Mouse (Mus musculus) neural tube, embryonic 13.5 days (tissue): Measurements from ENCODE around the gene Mss51. TPM values are rescaled to one million over a fixed set of nuclear protein-coding genes. Genes with fewer than 3 reads are reported as not detected.

Experiments
- ATAC-seq: fragments of 200-750 bp; cut with Nextera tagmentation; 2 replicates; pipeline ENCODE4 v1.8.0; 2017; ENCODE audit warnings: low read depth, mild to moderate bottlenecking, moderate TSS enrichment, moderate library complexity
- H3K27ac ChIP-seq: fragments of 300-500 bp; sonication (generic); replicated peaks from 2 replicates; pipeline ENCODE4 v1.5.1; 2015; ENCODE audit warnings: moderate library complexity, mild to moderate bottlenecking, inconsistent platforms
- H3K27me3 ChIP-seq: fragments of 300-500 bp; sonication (generic); 2 replicates; pipeline ENCODE4 v1.6.1; 2015; ENCODE audit warnings: mild to moderate bottlenecking, inconsistent platforms
- H3K36me3 ChIP-seq: fragments of 300-500 bp; sonication (generic); 2 replicates; pipeline ENCODE4 v1.6.1; 2015; ENCODE audit warnings: mild to moderate bottlenecking, inconsistent platforms
- H3K4me1 ChIP-seq: fragments of 300-500 bp; sonication (generic); replicated peaks from 2 replicates; pipeline ENCODE4 v1.6.1; 2015; ENCODE audit warnings: inconsistent platforms
- H3K4me2 ChIP-seq: fragments of 300-500 bp; sonication (generic); 2 replicates; pipeline ENCODE4 v1.6.1; 2015; ENCODE audit warnings: inconsistent platforms, mild to moderate bottlenecking, moderate library complexity
- H3K4me3 ChIP-seq: fragments of 300-500 bp; sonication (generic); 2 replicates; pipeline ENCODE4 v1.5.1; 2015; ENCODE audit warnings: mild to moderate bottlenecking, inconsistent platforms
- H3K9ac ChIP-seq: fragments of 300-500 bp; sonication (generic); 2 replicates; pipeline ENCODE4 v1.6.1; 2015; ENCODE audit warnings: moderate library complexity, mild to moderate bottlenecking, inconsistent platforms
- H3K9me3 ChIP-seq: fragments of 300-500 bp; sonication (generic); 2 replicates; pipeline ENCODE4 v1.6.1; 2016; ENCODE audit warnings: inconsistent platforms
- WGBS: fragments of 180-500 bp; shearing (Covaris S2); methylation state at CpG from one replicate; pipeline ENCODE4 v1.1.7; 2015; 5-methylcytosine and 5-hydroxymethylcytosine counted together
- polyA plus RNA-seq: library from polyadenylated mRNA; unstranded; fragments of >200 nt; fragmentation: Nextera tagmentation; extraction: Ambion mirVana; gene quantifications from 2 replicates; pipeline ENCODE4 v1.2.1, GENCODE M21; 2015

The Mss51 gene
- polyA plus RNA-seq, 1 experiment from 2014 or later: 0.75 TPM

DNA sequence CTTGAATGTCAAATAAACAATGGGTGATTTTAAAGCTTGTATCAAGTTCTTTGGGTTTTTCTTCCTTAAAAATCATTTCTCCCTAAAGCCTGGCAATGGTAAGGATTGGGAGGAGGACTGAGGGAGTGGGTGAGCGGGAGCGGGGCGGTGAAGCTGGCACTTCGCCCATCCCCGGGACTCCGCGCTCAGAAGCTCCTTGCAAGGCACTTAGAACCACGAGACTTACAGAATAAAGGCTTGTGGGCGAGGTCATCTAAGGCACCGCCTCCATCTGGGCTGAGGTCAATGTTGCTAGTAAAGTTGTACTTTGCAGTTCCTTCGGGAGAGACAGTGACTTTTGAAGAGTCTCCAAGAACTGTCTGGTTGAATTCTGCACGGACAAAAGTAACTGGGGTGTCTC is 49.5 kb downstream of the Mss51 start:
- no peak overlapping the region for H3K4me3 ChIP-seq
- no peak overlapping the region for H3K9ac ChIP-seq
- H3K4me1 ChIP-seq: 0 out of 2 replicates have a peak, but pooled peaks cover 10% of the 10 kb centered on the region
- H3K9me3 ChIP-seq: no peaks in the 10 kb centered on the region
- 61% methylated on average over 12 of the region's 12 CpGs for WGBS
- H3K27me3 ChIP-seq: no peaks in the 10 kb centered on the region
- no peak overlapping the region for H3K4me2 ChIP-seq
- no peak overlapping the region for H3K27ac ChIP-seq
- H3K36me3 ChIP-seq: no peaks in the 10 kb centered on the region
- ATAC-seq: no peak

DNA sequence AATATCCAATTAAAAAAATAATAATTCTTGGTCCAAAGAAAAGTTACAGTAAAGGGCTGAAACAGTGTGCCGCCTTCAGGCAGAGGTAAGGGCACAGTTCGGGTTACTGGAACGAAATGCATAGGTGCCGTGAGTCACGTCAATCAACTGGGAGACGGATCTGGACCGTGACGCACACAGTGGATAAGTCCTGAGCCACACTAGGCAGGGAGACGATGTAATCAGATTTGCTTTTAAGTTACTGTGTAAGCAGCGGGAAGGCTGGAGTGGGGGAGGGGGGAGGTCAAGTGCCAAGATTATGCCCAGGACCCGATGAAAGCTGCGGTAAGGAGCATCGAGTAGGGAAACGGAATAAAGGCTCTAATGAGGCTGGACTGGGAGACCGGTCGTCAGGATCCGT is 54.4 kb downstream of the Mss51 start:
- Histone ChIP-seq H3K9me3 (no peaks in the 10 kb centered on the region), H3K27ac (no peak overlapping the region), H3K27me3 (no peaks in the 10 kb centered on the region), H3K36me3 (no peaks in the 10 kb centered on the region), H3K4me3 (no peak overlapping the region), H3K4me2 (no peak overlapping the region), H3K4me1 (no peaks in the 10 kb centered on the region), H3K9ac (no peak overlapping the region)
- no peak for ATAC-seq
- WGBS: 84% methylated on average over 17 of the region's 17 CpGs

DNA sequence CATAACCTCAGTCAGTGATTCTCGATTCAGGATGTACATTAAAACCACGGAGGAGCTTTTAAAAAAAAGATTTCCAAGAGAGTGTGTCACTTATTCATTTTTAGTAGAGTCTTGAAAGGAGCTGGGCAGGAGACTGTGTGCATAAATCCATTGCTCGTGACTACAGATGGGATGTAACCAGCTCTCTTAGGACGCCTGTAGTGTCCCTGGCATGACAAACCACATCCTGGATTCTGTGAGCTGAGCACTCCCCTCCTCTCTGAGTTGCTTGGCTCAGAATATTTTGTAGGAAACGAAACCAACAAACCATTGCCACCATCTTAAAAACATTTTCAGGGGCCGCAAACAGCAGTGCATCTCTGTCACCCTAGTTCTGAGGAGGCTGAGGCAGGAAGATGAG is 59.7 kb downstream of the Mss51 start:
- ATAC-seq: no peak
- WGBS: 70% methylated on average over 6 of the region's 6 CpGs

More for the DNA sequence above, 59.7 kb downstream of the Mss51 start:
- no peak overlapping the region for H3K4me3 ChIP-seq
- no peak overlapping the region for H3K9ac ChIP-seq
- H3K27ac ChIP-seq: no peak overlapping the region
- H3K27me3 ChIP-seq: no peaks in the 10 kb centered on the region
- H3K4me1 ChIP-seq: no peaks in the 10 kb centered on the region
- H3K4me2 ChIP-seq: no peak overlapping the region
- no peaks in the 10 kb centered on the region for H3K36me3 ChIP-seq
- no peaks in the 10 kb centered on the region for H3K9me3 ChIP-seq

Other genes with a start within 250 kb of the Mss51 start
- 0.22 TPM in 1 of 2 replicates, not detected in the other for gene Kcnk16, start 227.7 kb downstream of the Mss51 start, polyA plus RNA-seq
- 10.5 and 13.0 TPM in 2 replicates for gene Nudt13, start 202.2 kb downstream of the Mss51 start, polyA plus RNA-seq
- 53.7 and 59.7 TPM in 2 replicates for gene Ecd, start 148.8 kb downstream of the Mss51 start, polyA plus RNA-seq
- 45.4 and 48.2 TPM in 2 replicates for gene Fam149b, start 148.7 kb downstream of the Mss51 start, polyA plus RNA-seq
- gene Dnajc9, start 108.0 kb downstream of the Mss51 start, polyA plus RNA-seq: 109 and 122 TPM in 2 replicates
- gene Mrps16, start 103.3 kb downstream of the Mss51 start, polyA plus RNA-seq: 67.1 and 70.1 TPM in 2 replicates
- 0.81 and 1.2 TPM in 2 replicates for gene Cfap70, start 44.7 kb downstream of the Mss51 start, polyA plus RNA-seq
- gene Anxa7, start 16.8 kb downstream of the Mss51 start, polyA plus RNA-seq: 16.8 and 17.1 TPM in 2 replicates
- gene Ppp3cb, start 49.7 kb upstream of the Mss51 start, polyA plus RNA-seq: 77.6 and 81.1 TPM in 2 replicates
- 9.3 and 10.3 TPM in 2 replicates for gene Usp54, start 144.2 kb upstream of the Mss51 start, polyA plus RNA-seq
- gene Myoz1, start 159.6 kb upstream of the Mss51 start, polyA plus RNA-seq: not detected in 2 replicates
- 1.1 and 2.8 TPM in 2 replicates for gene Synpo2l, start 171.5 kb upstream of the Mss51 start, polyA plus RNA-seq
- 89.6 and 94.6 TPM in 2 replicates for gene Sec24c, start 177.4 kb upstream of the Mss51 start, polyA plus RNA-seq
- gene Fut11, start 198.1 kb upstream of the Mss51 start, polyA plus RNA-seq: 28.3 and 29.1 TPM in 2 replicates
- 191 and 218 TPM in 2 replicates for gene Chchd1, start 206.1 kb upstream of the Mss51 start, polyA plus RNA-seq
- 51.4 and 51.5 TPM in 2 replicates for gene Zswim8, start 210.7 kb upstream of the Mss51 start, polyA plus RNA-seq
- gene Ndst2, start 237.7 kb upstream of the Mss51 start, polyA plus RNA-seq: 17.4 and 20.8 TPM in 2 replicates